Mouse (Mus musculus) layer of hippocampus, adult 8-10 months (tissue): ENCODE measurements at regions not wholly inside any gene's neighbourhood (a gene's known extent, or its start where the extent isn't known, plus 50 kb on each side); places are given as distances from the start of the nearest gene placed in this dataset.

Experiments
- DNase-seq, 2 experiments: peaks; one replicate each; pipeline ENCODE4 v3.0.0; 2022; ENCODE audit warnings: low spot score in 2 of 2

GRCm38 (mm10) chr16:50852081-50852480, 261.1 kb upstream of the Ccdc54 start:
- DNase-seq: no peak

- DNase-seq: peak; percentile 19 to 37
These were observed 256.7 kb upstream of the Ccdc54 start for GRCm38 (mm10) chr16:50847693-50848092.

- DNase-seq: no peak
These were observed 255.6 kb upstream of the Ccdc54 start for GRCm38 (mm10) chr16:50846505-50846904.

GRCm38 (mm10) chr16:50841677-50842580, 251.0 kb upstream of the Ccdc54 start:
- DNase-seq: peak; percentile 57 to 79

GRCm38 (mm10) chr16:50841205-50841604, 250.3 kb upstream of the Ccdc54 start:
- no peak for DNase-seq

GRCm38 (mm10) chr16:50839665-50840064, 248.7 kb upstream of the Ccdc54 start:
- DNase-seq: no peak

GRCm38 (mm10) chr16:50837416-50837815, 246.5 kb upstream of the Ccdc54 start:
- no peak for DNase-seq

GRCm38 (mm10) chr16:50836457-50836856, 245.5 kb upstream of the Ccdc54 start:
- no peak for DNase-seq

GRCm38 (mm10) chr16:50833357-50833756, 242.4 kb upstream of the Ccdc54 start:
- no peak for DNase-seq

GRCm38 (mm10) chr16:50822352-50822751, 231.4 kb upstream of the Ccdc54 start:
- no peak for DNase-seq

GRCm38 (mm10) chr16:50814626-50815025, 223.7 kb upstream of the Ccdc54 start:
- DNase-seq: no peak

GRCm38 (mm10) chr16:50799145-50799794, 208.3 kb upstream of the Ccdc54 start:
- DNase-seq: peak; percentile 35 to 62

GRCm38 (mm10) chr16:50798095-50798494, 207.1 kb upstream of the Ccdc54 start:
- no peak for DNase-seq

GRCm38 (mm10) chr16:50792960-50793359, 202.0 kb upstream of the Ccdc54 start:
- no peak for DNase-seq

- no peak for DNase-seq
These were observed 201.6 kb upstream of the Ccdc54 start for GRCm38 (mm10) chr16:50792506-50792905.

- no peak for DNase-seq
These were observed 197.7 kb upstream of the Ccdc54 start for GRCm38 (mm10) chr16:50788702-50789101.

- no peak for DNase-seq
These were observed 195.2 kb upstream of the Ccdc54 start for GRCm38 (mm10) chr16:50786199-50786598.

GRCm38 (mm10) chr16:50785384-50785783, 194.4 kb upstream of the Ccdc54 start:
- no peak for DNase-seq

- DNase-seq: no peak
These were observed 193.8 kb upstream of the Ccdc54 start for GRCm38 (mm10) chr16:50784651-50785228.

GRCm38 (mm10) chr16:50783784-50784650, 193.1 kb upstream of the Ccdc54 start:
- DNase-seq: no peak

- no peak for DNase-seq
These were observed 192.3 kb upstream of the Ccdc54 start for GRCm38 (mm10) chr16:50783240-50783639.
